Mouse (Mus musculus) CH12.LX (cell line): Measurements from ENCODE around the gene Bckdha. TPM values are rescaled to one million over a fixed set of nuclear protein-coding genes. Genes with fewer than 3 reads are reported as not detected.

ENCODE experiments used
- DNase-seq: peaks from one replicate; pipeline ENCODE4 v3.0.0-alpha.2; 2013; ENCODE audit errors: extremely low read depth
- H3K27ac ChIP-seq: 2 replicates; pipeline ENCODE4 v1.5.1; 2012; ENCODE audit warnings: low read depth, mild to moderate bottlenecking, control low read depth, moderate library complexity; ENCODE audit not compliant: insufficient read depth
- H3K27me3 ChIP-seq: replicated peaks from 2 replicates; pipeline ENCODE3; 2012; ENCODE audit warnings: inconsistent platforms
- H3K36me3 ChIP-seq, 2 experiments: replicated peaks in 1 of 2; 2 replicates each; pipeline versions ENCODE3 to v1.6.1; 2012; ENCODE audit warnings: inconsistent platforms in 1 of 2, low read length in 1 of 2, mild to moderate bottlenecking in 1 of 2, mixed read lengths in 1 of 2, moderate library complexity in 1 of 2; ENCODE audit not compliant: control insufficient read depth in 1 of 2, insufficient read depth in 1 of 2
- H3K4me1 ChIP-seq, 2 experiments: 2 replicates each; pipeline ENCODE4 v1.6.1; 2012; ENCODE audit warnings: inconsistent platforms in 1 of 2, moderate library complexity in 1 of 2; ENCODE audit not compliant: insufficient read depth in 2 of 2, control insufficient read depth in 1 of 2
- H3K4me2 ChIP-seq: 2 replicates; pipeline ENCODE4 v1.6.1; 2012; ENCODE audit warnings: low read depth, mild to moderate bottlenecking, control low read depth; ENCODE audit not compliant: poor library complexity, insufficient read depth, severe bottlenecking
- H3K4me3 ChIP-seq, 3 experiments: fragments of 150-350 bp in 1 of 3; sonication (generic) in 1 of 3; replicated peaks in 1 of 3; 2 replicates each; pipeline versions ENCODE3 to v1.5.1; 2011 to 2012; ENCODE audit warnings: low read depth in 2 of 3, low read length in 2 of 3, mild to moderate bottlenecking in 2 of 3, moderate library complexity in 2 of 3, control low read depth in 1 of 3, improper control_type of control experiment in 1 of 3, inconsistent platforms in 1 of 3, mixed read lengths in 1 of 3; ENCODE audit not compliant: poor library complexity in 1 of 3
- H3K79me2 ChIP-seq: replicated peaks from 2 replicates; pipeline ENCODE4 v1.6.1; 2012; ENCODE audit warnings: mild to moderate bottlenecking, moderate library complexity; ENCODE audit not compliant: control insufficient read depth, poor library complexity, insufficient read depth, severe bottlenecking; ENCODE audit errors: extremely low read depth
- H3K9ac ChIP-seq: 2 replicates; pipeline ENCODE4 v1.6.1; 2012; ENCODE audit warnings: low read depth, mild to moderate bottlenecking, control low read depth, moderate library complexity; ENCODE audit not compliant: insufficient read depth
- H3K9me3 ChIP-seq: replicated peaks from 2 replicates; pipeline ENCODE3; 2012; ENCODE audit warnings: low read length, inconsistent platforms, mixed read lengths
- CHD2 ChIP-seq: IDR thresholded peaks from 2 replicates; pipeline ENCODE4 v1.6.1; 2011; ENCODE audit warnings: low read length, improper control_type of control experiment
- E2F4 ChIP-seq: IDR thresholded peaks from 2 replicates; pipeline ENCODE4 v1.6.1; 2011; ENCODE audit warnings: low read depth, low read length, improper control_type of control experiment; ENCODE audit not compliant: insufficient replicate concordance
- ELF1 ChIP-seq: IDR thresholded peaks from 2 replicates; pipeline ENCODE4 v1.6.1; 2014; ENCODE audit warnings: low read depth, mild to moderate bottlenecking, inconsistent platforms, low read length, improper control_type of control experiment
- ETS1 ChIP-seq: conservative IDR thresholded peaks from 2 replicates; pipeline ENCODE4 v1.6.1; 2012; ENCODE audit warnings: low read depth, mild to moderate bottlenecking, inconsistent platforms, low read length, improper control_type of control experiment, moderate library complexity
- HCFC1 ChIP-seq: IDR thresholded peaks from 2 replicates; pipeline ENCODE4 v1.6.1; 2012; ENCODE audit warnings: low read depth, mild to moderate bottlenecking, inconsistent platforms, low read length, improper control_type of control experiment
- JUN ChIP-seq: IDR thresholded peaks from 2 replicates; pipeline ENCODE4 v1.6.1; 2011; ENCODE audit warnings: low read depth, mild to moderate bottlenecking, low read length, improper control_type of control experiment, moderate library complexity; ENCODE audit not compliant: insufficient read depth
- JUND ChIP-seq: conservative IDR thresholded peaks from 2 replicates; pipeline ENCODE4 v1.6.1; 2011; ENCODE audit warnings: low read depth, low read length, improper control_type of control experiment
- KAT2A ChIP-seq: IDR thresholded peaks from 2 replicates; pipeline ENCODE4 v1.6.1; 2012; ENCODE audit warnings: low read length, improper control_type of control experiment, inconsistent platforms; ENCODE audit not compliant: insufficient replicate concordance
- MAX ChIP-seq: IDR thresholded peaks from 2 replicates; pipeline ENCODE4 v1.6.1; 2011; ENCODE audit warnings: low read length, improper control_type of control experiment
- MXI1 ChIP-seq: IDR thresholded peaks from 2 replicates; pipeline ENCODE4 v1.6.1; 2011; ENCODE audit warnings: mild to moderate bottlenecking, low read depth, low read length, improper control_type of control experiment
- NELFE ChIP-seq: IDR thresholded peaks from 2 replicates; pipeline ENCODE4 v1.6.1; 2011; ENCODE audit warnings: low read depth, low read length, improper control_type of control experiment
- PAX5 ChIP-seq: IDR thresholded peaks from 2 replicates; pipeline ENCODE4 v1.6.1; 2012; ENCODE audit warnings: low read length, inconsistent platforms, mixed read lengths
- POLR2AphosphoS2 ChIP-seq: IDR thresholded peaks from 2 replicates; pipeline ENCODE4 v1.6.1; 2011; ENCODE audit warnings: low read depth, low read length, improper control_type of control experiment
- RCOR1 ChIP-seq: conservative IDR thresholded peaks from 2 replicates; pipeline ENCODE4 v1.6.1; 2012; ENCODE audit warnings: low read depth, mild to moderate bottlenecking, inconsistent platforms, low read length, improper control_type of control experiment
- SMC3 ChIP-seq: IDR thresholded peaks from 2 replicates; pipeline ENCODE4 v1.6.1; 2011; ENCODE audit warnings: low read depth, low read length, improper control_type of control experiment
- TBP ChIP-seq: conservative IDR thresholded peaks from 2 replicates; pipeline ENCODE4 v1.6.1; 2011; ENCODE audit warnings: low read depth, low read length, improper control_type of control experiment
- USF1 ChIP-seq: IDR thresholded peaks from 2 replicates; pipeline ENCODE4 v1.6.1; 2014; ENCODE audit warnings: low read depth, mild to moderate bottlenecking, inconsistent platforms, low read length, improper control_type of control experiment
- USF2 ChIP-seq: conservative IDR thresholded peaks from 2 replicates; pipeline ENCODE4 v1.6.1; 2011; ENCODE audit warnings: low read depth, low read length, improper control_type of control experiment
- ZKSCAN1 ChIP-seq: IDR thresholded peaks from 2 replicates; pipeline ENCODE4 v1.6.1; 2012; ENCODE audit warnings: low read depth, inconsistent platforms, low read length, improper control_type of control experiment, borderline replicate concordance
- ZMIZ1 ChIP-seq: IDR thresholded peaks from 2 replicates; pipeline ENCODE4 v1.6.1; 2012; ENCODE audit warnings: low read depth, mild to moderate bottlenecking, inconsistent platforms, low read length, improper control_type of control experiment
- dilution Hi-C: fragments of 300-500 bp; cut with MboI; formaldehyde crosslinking; loops from 2 replicates; pipeline ENCODE4 v1.14.3; 2020; ENCODE audit warnings: low sequenced_read_pairs; ENCODE audit not compliant: extremely low pct_unique_long_range_greater_than_20kb, extremely low pct_ligation_motif_present
- in situ Hi-C: fragments of 300-500 bp; cut with MboI; formaldehyde crosslinking; loops from 3 replicates; pipeline ENCODE4 v1.14.3; 2019; ENCODE audit warnings: low sequenced_read_pairs, low pct_ligation_motif_present, low pct_unique_long_range_greater_than_20kb, mixed read lengths
- polyA plus RNA-seq: library from polyadenylated mRNA; unstranded; fragments of >175 nt; gene quantifications from 2 replicates; pipeline ENCODE4 v1.2.1, GENCODE M21; 2012; ENCODE audit warnings: low read depth; ENCODE audit not compliant: insufficient read length
- total RNA-seq, 2 experiments: library from RNA; depleted of rRNA; stranded (reverse); fragments of 300-350 nt in 1 of 2; fragments of >200 nt in 1 of 2; gene quantifications; 2 replicates each; pipeline ENCODE4 v1.2.3; 2012 to 2014

Bckdha gene
- total and polyA plus RNA-seq, 3 experiments: 17.2 to 21.4 (median 19.9) TPM

GRCm38 (mm10) chr7:25670096-25670495, 11.3 kb upstream of the Bckdha start:
- DNase-seq: no peak

GRCm38 (mm10) chr7:25669631-25670030, 10.8 kb upstream of the Bckdha start:
- peaks cover 0 to 3% of the 10 kb centered on the region in 2 experiments; a peak in 1 of 4 replicates for H3K4me1 ChIP-seq
- no peaks in the 10 kb centered on the region for H3K79me2 ChIP-seq
- dilution Hi-C loops (no loop called here), in situ Hi-C loops (no loop called here)
- no peaks in the 10 kb centered on the region for H3K27me3 ChIP-seq
- H3K9me3 ChIP-seq: peaks cover 3% of the 10 kb centered on the region
- TF ChIP-seq RCOR1: no peak
- no peak for TF ChIP-seq HCFC1
- TF ChIP-seq TBP: no peak
- no peak for TF ChIP-seq ZKSCAN1
- no peak for TF ChIP-seq KAT2A
- TF ChIP-seq POLR2AphosphoS2: no peak
- no peak for TF ChIP-seq ZMIZ1
- no peak for TF ChIP-seq ETS1
- no peak for TF ChIP-seq USF1
- no peak for TF ChIP-seq JUN
- TF ChIP-seq MXI1: no peak
- TF ChIP-seq USF2: no peak
- TF ChIP-seq PAX5: no peak
- no peak for TF ChIP-seq CHD2
- TF ChIP-seq MAX: no peak
- no peak for TF ChIP-seq SMC3
- no peak for TF ChIP-seq JUND
- no peak overlapping the region for H3K4me2 ChIP-seq
- H3K36me3 ChIP-seq: peaks cover 48 to 74% of the 10 kb centered on the region in 2 experiments
- no peak overlapping the region for H3K27ac ChIP-seq
- no peak overlapping the region for H3K9ac ChIP-seq
- H3K4me3 ChIP-seq: no peak overlapping the region
- DNase-seq: no peak

More at GRCm38 (mm10) chr7:25670096-25670495, 11.3 kb upstream of the Bckdha start:
- H3K27ac ChIP-seq: no peak overlapping the region
- H3K4me3 ChIP-seq: no peak overlapping the region
- H3K4me1 ChIP-seq: peaks cover 0 to 3% of the 10 kb centered on the region in 2 experiments; a peak in 1 of 4 replicates
- no peaks in the 10 kb centered on the region for H3K79me2 ChIP-seq
- H3K9me3 ChIP-seq: peaks cover 3% of the 10 kb centered on the region
- peaks cover 44 to 69% of the 10 kb centered on the region in 2 experiments for H3K36me3 ChIP-seq
- dilution Hi-C loops (no loop called here), in situ Hi-C loops (no loop called here)
- H3K9ac ChIP-seq: no peak overlapping the region
- no peak for TF ChIP-seq ELF1
- TF ChIP-seq HCFC1: no peak
- TF ChIP-seq ETS1: no peak
- TF ChIP-seq E2F4: no peak
- no peak for TF ChIP-seq NELFE
- no peak overlapping the region for H3K4me2 ChIP-seq
- H3K27me3 ChIP-seq: no peaks in the 10 kb centered on the region
